Mouse (Mus musculus) olfactory bulb, adult 2 months (tissue): ENCODE results near the gene Dek. TPM values are rescaled to one million over a fixed set of nuclear protein-coding genes. Genes with fewer than 3 reads are reported as not detected.

ENCODE experiments used
- H3K27ac ChIP-seq: fragments of 200-500 bp; 2 replicates; pipeline ENCODE4 v1.5.1; 2012; ENCODE audit warnings: low read depth, low read length; ENCODE audit not compliant: insufficient read depth
- H3K4me1 ChIP-seq: fragments of 200-500 bp; 2 replicates; pipeline ENCODE4 v1.6.1; 2012; ENCODE audit warnings: low read length; ENCODE audit not compliant: control insufficient read depth, insufficient read depth
- H3K4me3 ChIP-seq: fragments of 200-500 bp; 2 replicates; pipeline ENCODE4 v1.5.1; 2012; ENCODE audit warnings: mild to moderate bottlenecking, low read depth, low read length, moderate library complexity; ENCODE audit not compliant: insufficient read depth
- CTCF ChIP-seq: fragments of 200-500 bp; IDR thresholded peaks from 2 replicates; pipeline ENCODE4 v1.5.1; 2012; ENCODE audit warnings: low read depth, mild to moderate bottlenecking, low read length, moderate library complexity; ENCODE audit not compliant: insufficient read depth
- POLR2A ChIP-seq: fragments of 200-500 bp; IDR thresholded peaks from 2 replicates; pipeline ENCODE4 v1.6.1; 2012; ENCODE audit warnings: mild to moderate bottlenecking, low read depth, low read length, moderate library complexity; ENCODE audit not compliant: insufficient read depth
- WGBS: fragments of 180-500 bp; shearing (Covaris S2); methylation state at CpG from one replicate; pipeline ENCODE4 v1.1.7; 2018; 5-methylcytosine and 5-hydroxymethylcytosine counted together
- polyA plus RNA-seq: library from polyadenylated mRNA; stranded (reverse); fragments of >200 nt; gene quantifications from 2 replicates; pipeline ENCODE4 v1.2.4, GENCODE M21; 2012; ENCODE audit warnings: low replicate concordance; ENCODE audit not compliant: missing spikeins, insufficient read depth, insufficient read length

Gene Dek
- polyA plus RNA-seq, 1 experiment: 352 TPM

DNA sequence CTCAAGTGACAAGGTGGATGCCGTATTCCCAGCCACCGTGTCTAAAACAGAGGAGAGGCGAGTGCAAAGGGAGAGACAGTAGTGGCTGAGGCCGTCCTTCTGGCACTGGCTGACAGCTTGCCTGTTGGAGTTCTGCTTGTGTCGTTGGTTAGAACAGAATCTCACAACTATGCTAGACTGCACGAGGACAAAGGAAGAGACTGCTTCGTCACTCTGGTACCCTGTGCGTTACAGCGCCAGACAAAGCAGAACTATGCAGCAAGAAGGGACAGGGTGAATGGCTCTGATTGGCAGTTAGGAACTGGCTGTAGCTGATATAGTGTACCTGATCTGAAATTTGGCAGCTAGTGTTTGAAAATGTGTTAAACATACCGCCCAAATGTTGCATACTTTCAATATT, 52.0 kb downstream of the Dek start:
- TF ChIP-seq CTCF (no peak), POLR2A (no peak)
- Histone ChIP-seq H3K4me3 (no peak overlapping the region), H3K4me1 (no peaks in the 10 kb centered on the region), H3K27ac (no peak overlapping the region)
- 81% methylated on average over 10 of the region's 10 CpGs for WGBS

DNA sequence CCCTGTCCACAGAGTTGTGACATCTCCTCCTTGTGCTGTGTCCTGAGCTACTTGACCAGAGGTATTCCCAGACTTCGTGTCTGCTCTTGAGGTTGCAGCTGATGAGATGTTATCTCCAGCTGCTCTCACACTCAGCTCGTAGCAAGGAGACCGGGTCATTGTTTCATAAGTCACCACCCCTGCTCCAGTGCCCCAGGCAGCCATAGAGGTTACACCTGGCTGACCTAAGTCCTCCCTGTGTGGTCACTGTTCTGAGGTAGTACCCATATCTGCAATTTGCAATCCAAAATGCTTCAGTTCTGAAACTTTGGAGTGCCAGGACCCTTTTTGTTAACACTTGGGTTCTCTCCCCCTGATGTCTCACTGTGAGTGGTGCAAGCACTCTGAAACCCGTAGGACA, 56.0 kb downstream of the Dek start:
- WGBS: 92% methylated on average over 4 of the region's 4 CpGs
- no peak overlapping the region for H3K27ac ChIP-seq
- H3K4me3 ChIP-seq: no peak overlapping the region
- H3K4me1 ChIP-seq: no peaks in the 10 kb centered on the region
- no peak for TF ChIP-seq CTCF
- no peak for TF ChIP-seq POLR2A

DNA sequence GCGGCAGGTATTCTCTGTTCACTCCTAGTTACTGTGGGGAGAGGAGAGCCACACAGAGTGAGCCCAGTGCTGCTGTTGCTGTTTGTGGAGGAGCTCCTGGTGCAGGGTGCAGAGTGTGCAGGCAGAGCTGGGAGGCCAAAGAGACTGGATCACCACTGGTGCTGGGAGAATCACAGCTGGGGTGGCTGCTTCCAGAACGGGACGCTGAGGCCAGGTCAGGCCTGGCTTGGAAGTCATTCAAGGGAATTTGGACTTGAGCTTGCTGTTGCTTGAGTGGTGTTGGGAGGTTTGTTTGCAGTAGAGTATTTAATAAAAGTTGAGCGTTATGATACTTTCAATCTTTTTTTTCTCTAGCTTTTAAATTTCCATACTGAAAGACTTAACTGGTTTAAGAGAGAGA, 58.0 kb downstream of the Dek start:
- no peak for TF ChIP-seq CTCF
- no peak for TF ChIP-seq POLR2A
- WGBS: 92% methylated on average over 4 of the region's 4 CpGs
- peaks cover 11% of the 10 kb centered on the region for H3K4me1 ChIP-seq
- H3K4me3 ChIP-seq: no peak overlapping the region
- no peak overlapping the region for H3K27ac ChIP-seq

GRCm38 (mm10) chr13:47044617-47044947, 61.4 kb downstream of the Dek start, which contains the start of gene Tpmt:
TSS of gene Tpmt (minus strand) at chr13:47044737.
- no peak for TF ChIP-seq CTCF
- no peak for TF ChIP-seq POLR2A
- no peak within 1 kb of the TSS for H3K27ac ChIP-seq

GRCm38 (mm10) chr13:47043833-47044616, 62.0 kb downstream of the Dek start:
- peaks cover 13% of the 10 kb centered on the region for H3K4me1 ChIP-seq
- TF ChIP-seq POLR2A: no peak
- TF ChIP-seq CTCF: no peak
- no peak overlapping the region for H3K27ac ChIP-seq
- 2% methylated on average over 45 of the region's 45 CpGs for WGBS
- H3K4me3 ChIP-seq: peak overlapping the region; percentile 92

More at GRCm38 (mm10) chr13:47044617-47044947, 61.4 kb downstream of the Dek start, which contains the start of gene Tpmt:
- Histone ChIP-seq H3K4me1 (peaks cover 13% of the 10 kb centered on the region), H3K4me3 (peak within 1 kb of the TSS; percentile 92)
- WGBS: 18% methylated on average over 10 of the region's 10 CpGs

DNA sequence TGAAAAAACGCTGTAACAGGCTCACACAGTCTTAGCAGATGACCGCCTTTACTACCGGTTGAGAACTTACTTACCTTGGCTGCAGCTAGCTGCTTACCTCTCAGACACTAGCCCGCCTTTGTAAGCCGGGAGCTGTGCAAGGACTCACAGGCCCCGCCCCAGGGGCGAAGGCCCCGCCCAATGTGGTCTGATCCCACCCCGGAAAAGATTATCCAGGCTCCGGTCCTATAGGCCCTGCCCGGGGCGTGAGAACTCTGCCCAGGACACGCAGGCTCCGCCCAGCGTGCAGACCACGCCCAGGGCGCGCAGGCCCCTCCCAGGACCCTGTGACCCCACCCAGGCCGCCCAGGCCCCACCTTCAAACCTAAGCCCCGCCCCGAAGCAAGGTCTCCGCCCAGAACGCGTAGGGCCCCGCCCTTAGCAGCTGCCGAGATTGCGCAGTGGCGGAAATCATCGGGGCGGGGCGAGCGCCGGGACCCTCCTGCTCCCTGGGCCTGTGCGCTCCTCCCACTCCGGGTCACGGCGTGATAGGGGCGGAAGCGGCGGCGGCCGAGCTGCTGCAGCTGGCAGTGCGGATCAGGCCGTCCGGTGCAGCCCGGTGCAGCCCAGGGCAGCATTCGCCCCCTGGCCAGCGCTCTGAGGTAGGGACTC, 62.8 kb downstream of the Dek start, which contains the start of gene Kdm1b:
TSS of gene Kdm1b (plus strand) at position 470 of the 651 bp plus-strand sequence.
- WGBS: under 1% methylated on average over 48 of the region's 48 CpGs
- no peak for TF ChIP-seq CTCF
- peak; percentile 49; the same call in 1 of the 2 replicates for TF ChIP-seq POLR2A
- no peak within 1 kb of the TSS for H3K27ac ChIP-seq

DNA sequence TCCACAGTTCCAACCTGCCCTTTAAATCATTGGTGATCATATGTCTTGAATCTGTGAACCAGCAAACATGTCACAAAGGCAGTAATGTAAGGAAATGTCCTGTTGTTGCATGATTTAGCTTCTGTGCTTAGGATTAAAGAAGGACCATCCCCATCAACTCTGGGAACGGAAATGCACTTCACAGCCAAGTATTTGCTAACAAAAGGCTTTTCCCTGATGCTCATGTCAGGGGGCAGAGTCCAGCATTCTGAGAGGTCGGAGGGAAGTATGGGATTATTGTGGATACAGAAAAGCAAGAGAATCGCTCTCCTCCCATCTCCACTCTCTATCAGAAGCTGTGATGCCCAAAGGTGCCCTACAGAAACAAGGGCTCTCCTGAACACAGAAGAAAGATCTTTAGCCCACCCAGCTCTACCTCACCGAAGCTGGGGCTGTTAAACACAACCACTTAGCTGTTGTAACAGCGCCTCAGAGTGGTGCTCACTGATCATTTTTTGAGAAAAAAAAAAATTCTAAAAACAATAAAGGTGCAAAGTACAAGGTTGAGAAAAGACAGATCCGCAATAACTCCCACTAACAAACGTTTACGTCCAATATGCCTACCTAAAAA, 63.9 kb downstream of the Dek start:
- 52% methylated on average over 8 of the region's 8 CpGs for WGBS
- H3K4me3 ChIP-seq: no peak overlapping the region
- no peak for TF ChIP-seq POLR2A
- TF ChIP-seq CTCF: no peak
- H3K4me1 ChIP-seq: peaks cover 13% of the 10 kb centered on the region
- no peak overlapping the region for H3K27ac ChIP-seq

More for the DNA sequence above, 62.8 kb downstream of the Dek start, which contains the start of gene Kdm1b:
- H3K4me1 ChIP-seq: peaks cover 13% of the 10 kb centered on the region
- H3K4me3 ChIP-seq: peak within 1 kb of the TSS; percentile 92

GRCm38 (mm10) chr13:47040061-47040460, 65.9 kb downstream of the Dek start:
- TF ChIP-seq POLR2A: no peak
- Histone ChIP-seq H3K4me3 (no peak overlapping the region), H3K27ac (no peak overlapping the region), H3K4me1 (peaks cover 13% of the 10 kb centered on the region)
- WGBS: 91% methylated on average over 5 of the region's 5 CpGs

GRCm38 (mm10) chr13:47037946-47038345, 68.1 kb downstream of the Dek start:
- Histone ChIP-seq H3K4me3 (no peak overlapping the region), H3K27ac (no peak overlapping the region), H3K4me1 (0 out of 2 replicates have a peak, but pooled peaks cover 2% of the 10 kb centered on the region)
- no peak for TF ChIP-seq CTCF
- no peak for TF ChIP-seq POLR2A
- 75% methylated on average over 6 of the region's 6 CpGs for WGBS

Other genes starting within 250 kb of the Dek start
- not detected in 2 replicates for gene Kif13a, start 176.3 kb downstream of the Dek start, polyA plus RNA-seq
- not detected in 2 replicates for gene Nhlrc1, start 91.4 kb downstream of the Dek start, polyA plus RNA-seq
- not detected in 2 replicates for gene Kdm1b, start 62.7 kb downstream of the Dek start, polyA plus RNA-seq
- gene Tpmt, start 61.5 kb downstream of the Dek start, polyA plus RNA-seq: not detected in 2 replicates
- not detected in 2 replicates for gene Rnf144b, start 16.5 kb upstream of the Dek start, polyA plus RNA-seq